Mouse (Mus musculus) kidney, embryonic 16.5 days (tissue): ENCODE data around the gene Try10. TPM values are rescaled to one million over a fixed set of nuclear protein-coding genes. Genes with fewer than 3 reads are reported as not detected.
"Not testable (repeated sequence)": the region's sequence is repeated elsewhere in the genome, so short reads cannot be mapped to it uniquely, and the experiment has no call there.

Source experiments
- ATAC-seq: fragments of 200-750 bp; cut with Nextera tagmentation; 2 replicates; pipeline ENCODE4 v1.8.0; 2017; ENCODE audit warnings: moderate TSS enrichment; ENCODE audit not compliant: low FRiP score, low TSS enrichment
- H3K27ac ChIP-seq: fragments of 300-500 bp; sonication (generic); 2 replicates; pipeline ENCODE4 v1.5.1; 2014; ENCODE audit warnings: low read length
- H3K27me3 ChIP-seq: fragments of 300-500 bp; sonication (generic); 2 replicates; pipeline ENCODE4 v1.6.1; 2014; ENCODE audit warnings: low read length, control low read depth, mixed read lengths; ENCODE audit not compliant: insufficient read depth
- H3K36me3 ChIP-seq: fragments of 300-500 bp; sonication (generic); 2 replicates; pipeline ENCODE4 v1.6.1; 2014; ENCODE audit warnings: low read length, control low read depth, mixed read lengths; ENCODE audit not compliant: insufficient read depth
- H3K4me1 ChIP-seq: fragments of 300-500 bp; sonication (generic); 2 replicates; pipeline ENCODE4 v1.6.1; 2014; ENCODE audit warnings: low read length, control low read depth, mixed read lengths; ENCODE audit not compliant: insufficient read depth
- H3K4me2 ChIP-seq: fragments of 300-500 bp; sonication (generic); replicated peaks from 2 replicates; pipeline ENCODE4 v1.6.1; 2014; ENCODE audit warnings: low read depth, low read length
- H3K4me3 ChIP-seq: fragments of 300-500 bp; sonication (generic); 2 replicates; pipeline ENCODE4 v1.5.1; 2014; ENCODE audit warnings: mild to moderate bottlenecking, low read length
- H3K9ac ChIP-seq: fragments of 300-500 bp; sonication (generic); replicated peaks from 2 replicates; pipeline ENCODE4 v1.6.1; 2014; ENCODE audit warnings: low read length
- H3K9me3 ChIP-seq: fragments of 300-500 bp; sonication (generic); 2 replicates; pipeline ENCODE4 v1.6.1; 2016; ENCODE audit warnings: low read length, control low read depth
- WGBS: fragments of 180-500 bp; shearing (Covaris S2); extraction: QIAGEN DNeasy Blood & Tissue Kit; methylation state at CpG from one replicate; pipeline ENCODE4 v1.1.7; 2014; 5-methylcytosine and 5-hydroxymethylcytosine counted together
- polyA plus RNA-seq: library from polyadenylated mRNA; unstranded; fragments of >200 nt; fragmentation: Nextera tagmentation; extraction: Ambion mirVana; gene quantifications from 2 replicates; pipeline ENCODE4 v1.2.1, GENCODE M21; 2015

Gene Try10
- not detected in 2 replicates for polyA plus RNA-seq

DNA sequence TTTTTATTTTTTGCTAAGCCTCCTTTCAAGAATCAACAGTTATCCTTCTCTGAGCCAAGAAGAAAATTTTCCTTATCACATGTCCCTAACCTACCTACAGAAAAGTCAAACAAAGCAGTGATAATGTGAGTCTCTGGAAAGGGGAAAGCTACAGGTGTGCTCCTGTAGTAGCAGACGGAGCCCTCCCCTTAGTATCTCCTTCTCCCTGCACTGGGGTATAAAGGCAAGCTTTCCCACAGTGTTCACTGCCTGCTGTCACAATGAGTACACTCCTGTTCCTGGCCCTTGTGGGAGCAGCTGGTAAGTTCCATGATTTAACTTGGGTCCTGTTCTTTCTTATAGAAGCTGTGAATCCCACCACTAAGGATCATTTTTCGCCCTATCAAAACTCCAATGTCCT lies at the start of gene Try10:
TSS of gene Try10 (plus strand) at position 174 of the 400 bp plus-strand sequence.
- Histone ChIP-seq H3K27ac (no peak within 1 kb of the TSS), H3K27me3 (no peaks in the 10 kb centered on the region), H3K4me1 (no peaks in the 10 kb centered on the region), H3K4me2 (no peak within 1 kb of the TSS), H3K9me3 (no peaks in the 10 kb centered on the region), H3K4me3 (no peak within 1 kb of the TSS), H3K36me3 (no peaks in the 10 kb centered on the region), H3K9ac (no peak within 1 kb of the TSS)
- ATAC-seq: no peak
- WGBS: 79% methylated on average over 2 of the region's 2 CpGs

- ATAC-seq, H3K27ac ChIP-seq, H3K4me1 ChIP-seq, H3K4me2 ChIP-seq, H3K27me3 ChIP-seq, H3K9ac ChIP-seq, H3K4me3 ChIP-seq, H3K9me3 ChIP-seq, H3K36me3 ChIP-seq: not testable (repeated sequence)
- WGBS: 65% methylated on average over 3 of the region's 3 CpGs
These were observed 37.2 kb upstream of the Try10 start, which contains the start of gene Try5 for GRCm38 (mm10) chr6:41316741-41317140. Try5 (minus strand) TSS chr6:41316841.

- H3K36me3 ChIP-seq, H3K9ac ChIP-seq, ATAC-seq, H3K27me3 ChIP-seq, H3K4me1 ChIP-seq, H3K9me3 ChIP-seq, H3K4me2 ChIP-seq, H3K27ac ChIP-seq, H3K4me3 ChIP-seq: not testable (repeated sequence)
- WGBS: 78% methylated on average over 2 of the region's 2 CpGs
These were observed 19.9 kb downstream of the Try10 start for GRCm38 (mm10) chr6:41373772-41374171.

GRCm38 (mm10) chr6:41377578-41377977 lies 23.7 kb downstream of the Try10 start, which contains the start of gene Prss3:
Prss3 (minus strand) TSS chr6:41377678.
- not testable (repeated sequence) for H3K4me2 ChIP-seq, H3K9me3 ChIP-seq, H3K4me1 ChIP-seq, ATAC-seq, H3K27ac ChIP-seq, H3K4me3 ChIP-seq, H3K36me3 ChIP-seq, H3K27me3 ChIP-seq, H3K9ac ChIP-seq

- no peaks in the 10 kb centered on the region for H3K4me1 ChIP-seq
- no peaks in the 10 kb centered on the region for H3K9me3 ChIP-seq
- no peak overlapping the region for H3K9ac ChIP-seq
- H3K27me3 ChIP-seq: no peaks in the 10 kb centered on the region
- H3K4me3 ChIP-seq: no peak overlapping the region
- H3K36me3 ChIP-seq: no peaks in the 10 kb centered on the region
- no peak for ATAC-seq
- no peak overlapping the region for H3K27ac ChIP-seq
- WGBS: 81% methylated on average over 2 of the region's 2 CpGs
- H3K4me2 ChIP-seq: no peak overlapping the region
These were observed 32.9 kb downstream of the Try10 start for GRCm38 (mm10) chr6:41386781-41387180.

DNA sequence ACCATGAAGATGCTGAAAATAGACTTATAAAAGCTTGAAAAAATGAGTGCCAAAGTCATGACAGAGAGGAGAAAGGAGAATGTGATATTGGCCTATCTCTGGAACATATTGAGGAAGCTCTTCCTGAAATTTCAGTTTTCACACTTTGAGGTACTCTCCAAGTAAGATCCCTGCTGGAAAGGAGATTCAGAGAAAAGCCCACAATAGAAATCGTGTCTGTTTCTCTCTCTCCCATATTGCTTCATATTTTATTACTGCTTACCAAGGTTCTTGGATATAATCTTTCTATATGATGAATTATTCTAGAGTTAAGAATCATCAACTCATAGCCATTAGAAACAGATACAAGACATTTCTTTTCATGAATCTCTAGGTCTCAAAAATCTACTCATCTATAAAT lies 37.7 kb downstream of the Try10 start:
- not testable (repeated sequence) for H3K4me2 ChIP-seq, H3K27me3 ChIP-seq, H3K36me3 ChIP-seq, H3K4me1 ChIP-seq, H3K9ac ChIP-seq, ATAC-seq, H3K27ac ChIP-seq, H3K9me3 ChIP-seq, H3K4me3 ChIP-seq
- 74% methylated on average over 1 of the region's 1 CpGs for WGBS

GRCm38 (mm10) chr6:41392056-41392455 lies 38.2 kb downstream of the Try10 start, which contains the start of gene Gm5771:
Gm5771 (plus strand) TSS chr6:41392356.
- not testable (repeated sequence) for ATAC-seq, H3K4me3 ChIP-seq, H3K36me3 ChIP-seq, H3K9ac ChIP-seq, H3K9me3 ChIP-seq, H3K27me3 ChIP-seq, H3K27ac ChIP-seq, H3K4me1 ChIP-seq, H3K4me2 ChIP-seq

Other genes with a start within 250 kb of the Try10 start
- gene Try4, start 51.8 kb upstream of the Try10 start, polyA plus RNA-seq: not detected in 2 replicates
- gene Try5, start 37.3 kb upstream of the Try10 start, polyA plus RNA-seq: not detected in 2 replicates
- gene Prss3, start 23.6 kb downstream of the Try10 start, polyA plus RNA-seq: not detected in 2 replicates
- not detected in 2 replicates for gene Gm5771, start 38.3 kb downstream of the Try10 start, polyA plus RNA-seq
- gene Gm10334, start 92.0 kb downstream of the Try10 start, polyA plus RNA-seq: not detected in 2 replicates
- gene Prss1, start 104.8 kb downstream of the Try10 start, polyA plus RNA-seq: not detected in 2 replicates
- not detected in 2 replicates for gene Prss2, start 167.7 kb downstream of the Try10 start, polyA plus RNA-seq